ENCODE assay signal across 14 mouse cellular contexts in the genomic region with DNA sequence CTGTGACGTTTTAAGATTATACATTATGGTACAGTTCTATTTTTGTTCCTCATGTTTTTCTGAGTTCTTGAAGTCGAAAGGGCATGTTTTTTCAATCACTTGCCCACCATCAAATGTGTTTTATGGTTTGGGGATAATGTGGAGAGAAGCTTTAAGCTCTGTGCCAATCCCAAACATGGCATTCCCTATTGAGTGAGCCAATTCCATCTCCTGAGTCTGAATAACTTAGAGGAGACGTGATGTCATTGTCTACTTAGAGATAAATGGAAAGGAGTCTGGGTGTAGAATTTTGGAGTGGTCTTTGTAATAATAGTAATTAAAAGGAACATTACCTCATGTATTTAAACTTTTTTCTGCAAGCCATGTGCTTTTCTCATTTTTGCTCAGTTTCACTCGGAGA. TPM values are rescaled to one million over a fixed set of nuclear protein-coding genes. Genes with fewer than 3 reads are reported as not detected.
DNase-seq lines count a peak whose midpoint lies in the region; ATAC-seq and TF ChIP-seq lines count a peak whose summit lies in the region.
"Had no signal": no experiment of that assay in that cellular context is flagged by ENCODE, and none has a peak within 500 bp of the region (broad histone marks: within the 10 kb centered on the region; RNA-seq: fewer than 3 reads in every experiment).

No protein-coding gene starts in this region.

- intact Hi-C loops in gastrocnemius, adult 2 months (cut with DNase I): no loop called here

- H3K9ac ChIP-seq in intestine, embryonic 14.5 days (ENCODE audit: low read length): no peak overlapping the region
- H3K9ac ChIP-seq in intestine, postnatal 0 days (ENCODE audit: low read depth, low read length): no peak overlapping the region
- H3K9ac ChIP-seq in embryonic facial prominence, embryonic 12.5 days: no peak overlapping the region
- H3K9ac ChIP-seq: liver, embryonic 13.5 days; stomach, embryonic 15.5 days had no signal

- no peak for DNase-seq in gastrocnemius, adult 2 months
- no peak for DNase-seq in gastrocnemius, adult 18-20 months (ENCODE audit: low spot score)
- DNase-seq in intestine, embryonic 14.5 days (ENCODE audit: low spot score): no peak
- no peak for DNase-seq in limb, embryonic 10.5 days (ENCODE audit: low spot score)
- DNase-seq in layer of hippocampus, adult 9-11 months: no peak
- DNase-seq in thymus, adult 18-20 months: no peak
- DNase-seq: cerebellum, adult 18-20 months; liver, embryonic 13.5 days; right cerebral cortex, postnatal 4 days had no signal

- peak overlapping the region; percentile 31; the same call in 1 of the 2 replicates for H3K4me3 ChIP-seq in gastrocnemius, adult 2 months
- H3K4me3 ChIP-seq in intestine, embryonic 14.5 days (ENCODE audit: low read depth, low read length): no peak overlapping the region
- no peak overlapping the region for H3K4me3 ChIP-seq in intestine, postnatal 0 days (ENCODE audit: low read depth, low read length)
- H3K4me3 ChIP-seq in embryonic facial prominence, embryonic 12.5 days: no peak overlapping the region
- H3K4me3 ChIP-seq in limb, embryonic 10.5 days: no peak overlapping the region; the same call in 1 of the 2 replicates
- H3K4me3 ChIP-seq: liver, embryonic 13.5 days; megakaryocyte, embryonic 14.5 days; stomach, embryonic 15.5 days had no signal

- H3K4me1 ChIP-seq in intestine, embryonic 14.5 days (replicated peaks; ENCODE audit: control insufficient read depth, insufficient read depth, low read length): 0 out of 2 replicates have a peak, but pooled peaks cover 4% of the 10 kb centered on the region
- H3K4me1 ChIP-seq in intestine, postnatal 0 days (replicated peaks; ENCODE audit: control insufficient read depth, insufficient read depth, low read length): no peaks in the 10 kb centered on the region
- peaks cover 15% of the 10 kb centered on the region; the same call in 1 of the 2 replicates for H3K4me1 ChIP-seq in embryonic facial prominence, embryonic 12.5 days
- H3K4me1 ChIP-seq in limb, embryonic 10.5 days: peaks cover 36% of the 10 kb centered on the region
- H3K4me1 ChIP-seq: liver, embryonic 13.5 days; megakaryocyte, embryonic 14.5 days; stomach, embryonic 15.5 days had no signal

- H3K27ac ChIP-seq in gastrocnemius, adult 2 months: no peak overlapping the region
- H3K27ac ChIP-seq in intestine, embryonic 14.5 days (ENCODE audit: low read depth): 0 out of 2 replicates have a peak overlapping the region, but pooled peaks have one; percentile 47
- H3K27ac ChIP-seq in intestine, postnatal 0 days (ENCODE audit: low read depth, low read length): no peak overlapping the region
- H3K27ac ChIP-seq in embryonic facial prominence, embryonic 12.5 days: peak overlapping the region; percentile 69
- H3K27ac ChIP-seq in limb, embryonic 10.5 days: peak overlapping the region; percentile 79
- H3K27ac ChIP-seq: liver, embryonic 13.5 days; stomach, embryonic 15.5 days had no signal

- H3K27me3 ChIP-seq in intestine, embryonic 14.5 days (replicated peaks; ENCODE audit: control insufficient read depth, insufficient read depth, low read length): no peaks in the 10 kb centered on the region
- H3K27me3 ChIP-seq in intestine, postnatal 0 days (replicated peaks; ENCODE audit: control insufficient read depth, insufficient read depth, low read length): no peaks in the 10 kb centered on the region
- no peaks in the 10 kb centered on the region for H3K27me3 ChIP-seq in embryonic facial prominence, embryonic 12.5 days
- no peaks in the 10 kb centered on the region for H3K27me3 ChIP-seq in limb, embryonic 10.5 days (ENCODE audit: low read depth, poor library complexity, severe bottlenecking)
- H3K27me3 ChIP-seq: liver, embryonic 13.5 days; megakaryocyte, embryonic 14.5 days; stomach, embryonic 15.5 days had no signal

- ATAC-seq in intestine, embryonic 14.5 days (replicated peaks; ENCODE audit: low FRiP score, low TSS enrichment, low read depth): no peak
- ATAC-seq in intestine, postnatal 0 days: no peak
- ATAC-seq in embryonic facial prominence, embryonic 12.5 days (ENCODE audit: insufficient number of reproducible peaks, insufficient read depth, low FRiP score, low TSS enrichment): no peak
- ATAC-seq: intestine, embryonic 16.5 days had no signal

- no peaks in the 10 kb centered on the region for H3K9me3 ChIP-seq in intestine, embryonic 14.5 days (ENCODE audit: control insufficient read depth, low read length)
- no peaks in the 10 kb centered on the region for H3K9me3 ChIP-seq in intestine, postnatal 0 days (ENCODE audit: control insufficient read depth)
- no peaks in the 10 kb centered on the region for H3K9me3 ChIP-seq in embryonic facial prominence, embryonic 12.5 days
- H3K9me3 ChIP-seq in limb, embryonic 10.5 days (replicated peaks): no peaks in the 10 kb centered on the region
- H3K9me3 ChIP-seq: liver, embryonic 13.5 days; megakaryocyte, embryonic 14.5 days; stomach, embryonic 15.5 days had no signal

- TF ChIP-seq CTCF in gastrocnemius, adult 2 months (IDR thresholded peaks at IDR 0.05): no peak
- no peak for TF ChIP-seq CTCF in intestine, postnatal 0 days (IDR thresholded peaks at IDR 0.05; ENCODE audit: low read depth)

- 70% methylated on average over 4 of the region's 4 CpGs for WGBS in intestine, embryonic 14.5 days
- 68% methylated on average over 4 of the region's 4 CpGs for WGBS in intestine, postnatal 0 days
- 36% methylated on average over 4 of the region's 4 CpGs for WGBS in embryonic facial prominence, embryonic 12.5 days
- 76% methylated on average over 4 of the region's 4 CpGs for WGBS in limb, embryonic 10.5 days

- H3K4me2 ChIP-seq in intestine, embryonic 14.5 days (ENCODE audit: low read length): 0 out of 2 replicates have a peak overlapping the region, but pooled peaks have one; percentile 29
- H3K4me2 ChIP-seq in intestine, postnatal 0 days (replicated peaks; ENCODE audit: low read depth): no peak overlapping the region
- no peak overlapping the region for H3K4me2 ChIP-seq in embryonic facial prominence, embryonic 12.5 days (replicated peaks)
- H3K4me2 ChIP-seq: liver, embryonic 13.5 days had no signal

- no peaks in the 10 kb centered on the region for H3K36me3 ChIP-seq in intestine, embryonic 14.5 days (ENCODE audit: control insufficient read depth, insufficient read depth, low read length)
- H3K36me3 ChIP-seq in intestine, postnatal 0 days (ENCODE audit: control insufficient read depth, insufficient read depth): no peaks in the 10 kb centered on the region
- H3K36me3 ChIP-seq in embryonic facial prominence, embryonic 12.5 days: no peaks in the 10 kb centered on the region
- no peaks in the 10 kb centered on the region for H3K36me3 ChIP-seq in limb, embryonic 10.5 days
- H3K36me3 ChIP-seq: liver, embryonic 13.5 days; stomach, embryonic 15.5 days had no signal

RNA-seq across cellular contexts. Expression of a gene that starts 9.2 kb away (rescaled TPM):
- total RNA-seq in gastrocnemius, adult 2 months (2021): 1 to 10 TPM; 2.6 to 8.5 TPM
- total RNA-seq in gastrocnemius, adult 18-20 months (2021): 1 to 10 TPM; 4.6 to 7.4 TPM
- polyA plus RNA-seq in intestine, embryonic 14.5 days (2014; fragmentation: Nextera tagmentation; extraction: Ambion mirVana): 45.6 and 54.7 TPM in 2 replicates
- 8.0 and 8.2 TPM in 2 replicates for polyA plus RNA-seq in intestine, postnatal 0 days (2015; fragmentation: Nextera tagmentation; extraction: Ambion mirVana)
- 136 and 142 TPM in 2 replicates for polyA plus RNA-seq in embryonic facial prominence, embryonic 12.5 days (2016; fragmentation: Nextera tagmentation; extraction: Ambion mirVana)
- polyA plus RNA-seq in limb, embryonic 10.5 days (2016; fragmentation: Nextera tagmentation; extraction: Ambion mirVana): 64.3 and 106 TPM in 2 replicates

Comparison
In these comparisons a context has a peak if more than half of its experiments do, and no peak if none do; other contexts are left out.
1. H3K27ac ChIP-seq: peak in intestine, embryonic 14.5 days (single experiment), embryonic facial prominence, embryonic 12.5 days (single experiment) and limb, embryonic 10.5 days (single experiment); none in gastrocnemius, adult 2 months (single experiment) and intestine, postnatal 0 days (single experiment).